Mouse (Mus musculus) neutrophil, adult 5-6 weeks (primary cell): ENCODE measurements around the gene Myo16. TPM values are rescaled to one million over a fixed set of nuclear protein-coding genes. Genes with fewer than 3 reads are reported as not detected.

Experiments used
- ATAC-seq: fragments of 151-379, 151-347 bp; 2 replicates; pipeline ENCODE4 v1.8.0; 2017; ENCODE audit warnings: mild to moderate bottlenecking, moderate TSS enrichment; ENCODE audit not compliant: insufficient number of reproducible peaks, poor library complexity, low FRiP score, severe bottlenecking; ENCODE audit errors: extremely low read depth
- total RNA-seq: library from RNA; stranded (forward); fragments of 200-1000 nt; gene quantifications from 2 replicates; pipeline ENCODE4 v1.2.3, GENCODE M21; 2017

Gene Myo16
- total RNA-seq, 1 experiment from 2014 or later, result 0.12 TPM

DNA sequence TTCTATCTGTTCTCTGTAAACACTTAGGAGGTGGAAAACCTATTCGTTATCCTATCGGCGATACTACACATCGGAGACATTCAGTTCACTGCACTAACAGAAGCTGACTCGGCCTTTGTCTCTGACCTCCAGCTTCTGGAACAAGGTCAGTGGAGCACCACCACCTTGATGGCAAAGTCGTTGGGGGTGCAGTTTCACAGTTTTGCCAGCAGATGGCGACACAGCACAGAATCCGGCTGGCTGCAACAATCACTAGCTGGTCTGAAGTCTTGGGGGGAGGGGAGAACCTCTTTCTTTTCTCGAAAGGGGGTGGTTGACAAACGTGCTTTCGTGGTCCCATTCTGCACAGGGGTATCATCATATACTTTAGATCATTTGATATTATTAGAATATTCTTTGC, 285.1 kb downstream of the Myo16 start:
- 0 out of 2 replicates have a peak, but pooled peaks have one; percentile 36 for ATAC-seq

DNA sequence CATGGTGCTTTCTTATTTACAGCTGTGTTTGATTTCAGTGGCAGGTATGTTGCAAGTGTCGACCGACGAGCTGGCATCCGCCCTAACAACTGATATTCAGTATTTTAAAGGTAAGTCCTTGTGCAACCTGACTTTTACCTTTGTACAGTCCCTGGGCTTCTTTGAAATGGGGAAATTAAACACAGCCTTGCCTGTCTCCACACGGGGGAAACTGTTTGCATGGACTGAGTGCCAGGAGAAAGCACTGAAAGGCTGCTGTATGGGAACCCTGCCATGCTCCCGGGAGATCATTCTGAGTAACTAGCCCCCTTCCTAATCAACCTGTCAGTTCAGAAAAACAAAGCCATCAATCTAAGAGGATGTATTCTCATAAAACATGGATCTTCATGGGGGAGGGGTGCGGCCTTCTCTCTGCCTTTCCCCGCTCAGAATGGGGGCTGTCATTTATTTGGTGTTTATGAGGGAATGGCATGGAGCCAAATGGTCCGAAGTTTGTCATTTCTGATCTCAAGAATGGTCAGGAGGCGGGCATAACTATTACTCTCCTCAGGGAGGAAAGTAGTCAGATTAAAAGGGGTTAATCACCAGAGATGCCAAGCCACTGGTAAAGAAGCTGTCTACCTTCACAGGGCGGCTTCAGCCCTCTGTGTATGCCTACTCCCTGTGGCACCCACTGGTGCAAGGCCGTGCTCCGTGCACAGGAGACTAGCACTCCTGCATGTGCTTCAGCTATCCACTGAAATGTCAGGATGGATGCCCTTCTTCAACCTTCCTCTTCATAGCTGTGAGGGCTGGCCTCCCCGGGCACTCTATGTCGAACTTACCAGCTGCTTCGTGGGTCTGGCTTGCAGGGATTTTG, 286.1 kb downstream of the Myo16 start:
- ATAC-seq, result no peak

DNA sequence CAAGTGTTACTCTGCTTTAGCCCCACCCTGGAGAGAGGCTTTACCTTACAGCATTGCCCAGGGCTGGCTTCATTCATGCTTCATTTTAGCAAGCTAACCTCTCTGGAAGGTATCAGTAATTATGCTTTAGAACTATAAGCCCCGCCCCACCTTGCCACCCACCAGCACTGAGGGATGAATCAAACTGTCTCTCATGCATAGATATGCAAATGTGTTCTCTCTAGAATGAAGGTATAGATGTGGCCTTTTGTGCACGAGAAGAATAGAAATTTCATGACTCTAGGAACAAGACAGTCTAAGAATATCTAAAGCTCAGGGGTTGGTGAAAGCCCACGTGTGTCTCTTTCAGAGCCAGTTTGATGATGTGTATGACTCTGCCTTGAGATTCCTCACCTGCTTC, 288.9 kb downstream of the Myo16 start:
- ATAC-seq, result no peak

DNA sequence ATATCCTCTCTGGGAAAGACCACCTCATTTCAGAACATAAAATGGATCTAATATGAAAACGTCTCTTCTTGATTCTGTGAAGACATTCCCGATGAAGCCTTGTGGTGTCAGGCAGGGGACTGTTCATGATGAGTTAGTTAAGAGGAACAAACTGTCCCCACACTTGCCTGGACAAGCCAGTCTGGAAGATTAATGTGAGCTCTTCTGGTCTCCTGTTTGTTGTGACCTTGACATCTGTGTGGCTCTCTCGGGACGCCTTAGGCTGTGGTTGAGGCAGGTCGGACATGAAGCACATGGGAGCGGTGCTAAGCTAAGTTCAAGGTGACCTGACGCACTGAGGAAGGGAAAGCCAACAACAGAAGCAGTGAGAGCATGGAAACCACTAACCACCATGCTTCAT, 291.3 kb downstream of the Myo16 start:
- no peak for ATAC-seq

DNA sequence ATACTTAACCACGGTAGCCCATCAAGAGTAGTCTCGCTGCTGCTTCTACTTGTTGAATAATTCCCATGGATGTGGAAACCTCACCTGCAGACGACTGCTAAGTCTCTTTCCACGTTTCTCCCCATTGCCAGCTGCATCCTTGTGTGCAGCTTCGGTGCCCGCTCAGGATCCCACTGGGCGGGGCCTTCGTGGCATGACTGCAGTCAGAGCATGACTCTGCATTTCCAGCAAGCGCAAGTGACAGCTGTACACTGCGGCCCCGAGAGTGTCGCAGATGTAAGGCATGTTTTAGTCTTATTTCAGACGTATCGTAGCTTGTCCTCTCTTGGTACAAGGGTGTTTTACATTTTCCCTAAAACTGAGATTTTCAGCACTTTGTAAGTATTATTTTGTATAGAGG, 294.8 kb downstream of the Myo16 start:
- ATAC-seq, result no peak

DNA sequence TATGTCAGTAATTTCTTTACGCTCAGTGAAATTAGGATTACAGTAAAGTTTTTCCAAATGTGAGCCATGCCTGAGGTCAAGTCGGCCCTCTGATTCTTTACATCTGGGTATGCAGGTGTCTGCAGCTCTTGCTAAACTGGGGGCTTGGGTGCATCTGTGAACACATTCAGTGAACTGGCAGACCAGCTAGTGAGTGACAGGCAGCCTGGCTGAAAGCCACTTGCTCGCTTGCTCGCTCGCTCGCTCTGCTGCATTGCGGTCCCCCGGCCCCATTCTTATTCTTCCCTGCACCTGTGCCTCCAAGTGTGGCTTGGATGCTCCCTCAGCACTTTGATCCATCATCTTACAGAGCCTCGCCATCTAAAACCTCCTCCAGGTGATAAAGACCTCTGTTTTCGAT, 299.3 kb downstream of the Myo16 start:
- no peak for ATAC-seq

DNA sequence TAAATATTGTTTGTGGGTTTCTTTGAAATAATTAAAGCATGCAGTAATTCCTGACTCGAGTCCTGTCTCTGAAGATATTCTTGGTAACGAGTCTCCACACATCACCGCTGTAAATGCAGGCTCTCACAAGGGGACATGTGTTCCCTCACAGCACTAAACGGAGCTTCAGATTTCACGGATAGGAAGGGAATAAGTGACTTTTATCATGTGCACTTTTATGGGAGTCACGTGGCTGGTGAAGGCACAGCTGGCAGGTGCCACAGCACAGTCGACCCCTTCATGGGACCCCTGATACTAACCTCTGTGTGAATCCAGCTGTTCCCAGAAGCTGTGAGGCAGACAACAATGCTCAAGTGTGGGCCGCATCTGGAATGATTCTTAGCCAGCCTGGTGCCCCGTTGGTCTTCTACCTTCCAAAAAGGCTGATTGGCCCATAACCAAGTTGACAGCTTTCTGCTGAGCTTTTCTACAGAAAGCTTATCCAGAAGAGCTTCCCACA, 304.5 kb downstream of the Myo16 start:
- ATAC-seq, result no peak

DNA sequence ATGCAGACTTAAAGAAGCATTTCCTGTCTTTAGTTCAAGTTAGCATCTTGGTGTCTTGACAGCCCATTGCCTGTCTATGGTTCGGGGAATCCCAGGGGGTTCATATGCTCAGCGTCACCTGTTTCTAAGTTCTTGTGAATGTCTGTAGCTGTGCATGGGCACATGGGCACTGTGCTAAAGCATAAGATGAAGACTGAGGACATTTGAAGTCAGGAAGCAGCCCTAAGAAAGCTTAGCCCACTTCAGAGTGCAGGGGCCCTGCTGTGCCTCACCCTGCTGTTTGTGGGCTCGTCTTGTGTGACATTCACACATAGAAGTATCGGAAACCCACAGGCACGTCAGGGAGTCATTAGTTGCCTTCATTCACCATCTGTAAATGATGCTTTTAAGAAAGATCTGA, 308.6 kb downstream of the Myo16 start:
- ATAC-seq, result no peak

DNA sequence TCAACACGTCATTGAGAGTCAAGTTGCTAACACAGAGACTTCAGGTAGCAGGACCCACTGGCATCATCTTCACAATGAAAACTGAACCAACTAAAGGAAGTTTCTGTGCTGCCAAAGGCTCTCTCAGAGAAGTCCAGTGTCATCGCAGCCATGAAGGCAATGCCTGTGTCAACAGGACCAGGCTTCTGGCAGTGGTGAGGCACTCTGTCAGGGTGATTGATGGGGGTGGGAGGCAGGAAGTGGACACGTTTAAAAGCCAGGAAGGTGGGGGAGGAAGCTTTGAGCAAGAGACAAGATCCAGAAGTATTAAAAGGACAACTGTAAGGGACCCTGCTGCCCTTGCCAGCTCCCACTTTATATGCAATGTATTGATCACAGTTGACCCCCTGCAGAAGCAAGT, 314.8 kb downstream of the Myo16 start:
- ATAC-seq, result no peak

DNA sequence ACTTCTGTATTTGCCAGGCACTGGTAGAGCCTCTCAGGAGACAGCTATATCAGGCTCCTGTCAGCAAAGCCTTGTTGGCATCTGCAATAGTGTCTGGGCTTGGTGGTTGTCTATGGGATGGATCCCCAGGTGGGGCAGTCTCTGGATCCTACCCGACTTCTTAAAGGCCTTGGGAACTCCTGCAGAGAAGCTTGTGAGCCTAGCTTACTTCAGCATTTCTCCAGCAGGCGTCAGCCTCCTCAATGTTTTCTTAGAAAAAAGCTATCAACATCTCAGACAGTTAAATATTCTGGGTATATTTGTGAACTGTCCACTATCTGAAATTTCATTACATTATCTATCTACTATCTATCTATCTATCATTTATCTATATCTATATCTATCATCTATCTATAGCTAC, 315.9 kb downstream of the Myo16 start:
- no peak for ATAC-seq

DNA sequence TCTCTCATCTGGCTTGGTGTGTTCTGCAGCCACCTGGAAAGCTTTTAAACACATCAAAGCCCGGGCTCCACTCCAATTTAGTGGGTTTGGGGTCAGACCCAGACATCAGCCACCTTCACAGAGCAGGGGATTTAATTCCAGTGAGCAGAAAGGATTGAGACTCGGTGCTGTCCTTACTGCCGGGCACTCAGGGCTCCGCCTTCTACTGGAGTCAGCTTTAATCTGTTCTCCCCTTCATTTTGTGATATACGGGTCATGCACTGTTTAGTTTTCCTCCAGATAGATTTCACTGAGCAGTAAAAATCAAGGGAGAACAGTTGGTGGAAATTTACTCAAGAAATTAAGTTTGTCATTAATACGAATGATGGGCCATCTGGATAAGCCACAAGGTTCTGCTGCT, 316.6 kb downstream of the Myo16 start:
- no peak for ATAC-seq

DNA sequence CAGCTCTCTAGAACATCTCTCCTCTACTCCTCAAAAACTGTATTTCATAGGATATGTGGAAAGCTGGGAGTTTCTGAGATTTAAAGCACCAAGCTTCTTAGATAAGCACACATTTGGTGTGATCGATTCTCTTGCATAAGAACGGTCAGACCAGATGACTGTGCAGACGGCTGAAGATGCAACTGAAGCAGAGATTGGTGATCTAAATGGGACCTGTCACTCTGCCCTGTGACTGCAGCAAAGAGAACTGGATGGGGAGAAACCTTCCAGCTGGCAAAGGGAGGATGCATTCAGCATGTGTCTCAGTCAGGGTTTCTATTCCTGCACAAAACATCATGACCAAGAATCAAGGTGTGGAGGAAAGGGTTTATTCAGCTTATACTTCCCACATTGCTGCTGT, 318.7 kb downstream of the Myo16 start:
- ATAC-seq, result no peak

DNA sequence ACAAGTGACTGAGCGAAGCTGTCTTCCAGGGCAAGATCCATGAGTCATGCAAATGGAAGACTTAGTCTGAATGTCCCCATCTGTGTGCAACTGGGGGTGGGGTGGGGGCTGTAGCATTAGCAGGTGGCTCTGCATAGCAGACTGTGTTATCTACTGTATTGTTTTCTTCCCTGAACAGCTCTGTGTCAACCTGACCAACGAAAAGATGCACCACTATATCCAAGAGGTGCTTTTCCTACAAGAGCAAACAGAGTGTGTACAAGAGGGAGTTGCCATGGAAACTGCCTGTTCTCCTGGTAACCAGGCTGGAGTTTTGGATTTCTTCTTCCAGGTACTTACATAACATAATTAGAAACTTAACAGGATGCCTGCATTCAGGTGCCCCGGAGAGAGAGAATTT, 320.7 kb downstream of the Myo16 start:
- ATAC-seq, result no peak

DNA sequence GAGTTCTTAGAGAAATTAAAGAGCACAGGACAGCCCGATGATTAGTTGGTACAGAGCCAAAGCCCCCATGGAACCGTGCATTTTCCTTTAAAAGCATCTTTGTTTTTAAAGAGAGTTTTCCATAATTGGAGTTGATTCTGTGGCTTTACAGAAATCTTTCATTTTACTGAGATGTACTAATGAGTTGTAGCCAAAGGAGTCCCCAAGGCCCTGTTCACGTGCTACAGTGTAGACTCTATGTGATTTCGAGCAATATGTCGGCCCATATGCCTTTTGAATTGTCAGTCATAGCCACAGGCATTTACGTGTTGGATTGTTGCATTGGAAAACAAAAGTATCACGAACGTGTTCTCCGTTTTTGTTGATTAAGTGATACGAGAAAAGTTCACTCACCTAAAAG, 325.3 kb downstream of the Myo16 start:
- ATAC-seq, result no peak

DNA sequence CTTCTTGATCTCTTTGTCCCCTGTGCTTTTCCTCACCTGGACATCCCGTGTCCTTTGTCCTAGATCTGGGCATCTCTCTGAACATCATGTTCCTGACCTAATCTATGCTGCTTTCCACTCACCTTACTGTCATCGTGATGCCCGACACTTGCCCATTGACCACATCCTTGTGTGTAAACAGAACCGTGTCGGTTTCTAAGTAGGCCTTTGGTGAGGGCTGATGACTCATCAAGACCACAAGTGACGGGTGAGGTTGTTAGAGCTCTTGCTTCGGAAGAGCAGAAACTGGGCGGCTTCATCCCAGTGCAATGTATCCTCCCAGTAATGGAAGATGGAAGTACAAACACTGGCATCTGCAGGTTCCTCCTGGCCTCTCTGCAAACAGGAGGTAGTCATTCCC, 327.1 kb downstream of the Myo16 start:
- no peak for ATAC-seq

DNA sequence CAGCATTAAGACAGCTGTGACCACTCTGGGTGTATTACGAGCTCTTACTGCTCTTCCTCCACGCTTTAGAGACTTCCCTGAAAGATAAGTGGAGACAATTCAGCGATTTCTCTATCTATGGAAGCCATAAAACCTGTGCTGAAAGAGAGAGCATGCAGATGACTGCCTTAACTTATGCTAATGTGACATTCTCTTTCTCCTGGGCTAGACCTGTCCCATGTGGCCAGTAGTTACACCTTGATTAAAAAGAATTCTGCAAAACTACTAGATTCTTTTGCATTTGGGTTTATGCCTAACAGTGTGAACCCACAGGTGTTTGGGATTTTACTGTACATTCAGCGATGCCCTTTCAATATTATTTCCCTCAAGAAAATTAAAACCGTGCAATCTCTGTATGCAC, 328.4 kb downstream of the Myo16 start:
- no peak for ATAC-seq

DNA sequence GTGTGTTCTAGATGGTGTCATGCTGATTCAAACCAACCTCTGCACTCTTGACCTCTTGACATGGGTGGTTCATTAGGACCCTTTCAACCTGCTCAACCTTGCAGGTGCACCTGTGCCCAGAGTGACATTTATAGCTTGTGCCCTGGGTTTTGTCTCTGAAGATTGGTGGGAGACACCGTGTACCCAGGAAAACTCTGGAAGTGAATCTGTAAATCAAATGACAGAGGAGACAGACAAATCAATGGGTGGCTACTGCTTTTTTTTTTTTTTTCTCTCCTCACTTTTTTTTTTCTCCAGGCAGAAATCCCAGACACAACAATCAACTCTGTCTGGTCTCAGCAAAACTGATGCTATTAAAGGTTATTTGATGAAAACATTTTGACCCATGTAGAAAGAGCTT, 329.2 kb downstream of the Myo16 start:
- ATAC-seq, result no peak

DNA sequence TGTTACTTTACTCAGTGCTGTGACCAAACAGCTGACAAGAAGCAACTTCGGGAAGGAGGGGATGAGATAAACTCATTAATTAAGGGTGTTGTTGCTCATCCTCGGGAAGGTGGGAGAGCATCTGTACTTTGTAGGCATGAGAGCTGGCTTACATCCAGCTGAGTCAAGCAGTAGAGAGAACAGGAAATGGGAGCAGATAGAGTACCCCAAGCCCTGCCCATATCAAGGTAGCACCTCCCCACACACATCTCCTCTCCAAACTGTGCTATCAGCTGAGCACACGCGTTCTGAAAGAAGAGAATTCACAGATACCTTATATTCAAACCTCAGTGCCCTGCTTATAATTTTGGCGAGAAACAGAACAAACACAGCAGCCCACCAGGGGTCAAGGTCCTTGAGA, 330.1 kb downstream of the Myo16 start:
- ATAC-seq, result no peak

DNA sequence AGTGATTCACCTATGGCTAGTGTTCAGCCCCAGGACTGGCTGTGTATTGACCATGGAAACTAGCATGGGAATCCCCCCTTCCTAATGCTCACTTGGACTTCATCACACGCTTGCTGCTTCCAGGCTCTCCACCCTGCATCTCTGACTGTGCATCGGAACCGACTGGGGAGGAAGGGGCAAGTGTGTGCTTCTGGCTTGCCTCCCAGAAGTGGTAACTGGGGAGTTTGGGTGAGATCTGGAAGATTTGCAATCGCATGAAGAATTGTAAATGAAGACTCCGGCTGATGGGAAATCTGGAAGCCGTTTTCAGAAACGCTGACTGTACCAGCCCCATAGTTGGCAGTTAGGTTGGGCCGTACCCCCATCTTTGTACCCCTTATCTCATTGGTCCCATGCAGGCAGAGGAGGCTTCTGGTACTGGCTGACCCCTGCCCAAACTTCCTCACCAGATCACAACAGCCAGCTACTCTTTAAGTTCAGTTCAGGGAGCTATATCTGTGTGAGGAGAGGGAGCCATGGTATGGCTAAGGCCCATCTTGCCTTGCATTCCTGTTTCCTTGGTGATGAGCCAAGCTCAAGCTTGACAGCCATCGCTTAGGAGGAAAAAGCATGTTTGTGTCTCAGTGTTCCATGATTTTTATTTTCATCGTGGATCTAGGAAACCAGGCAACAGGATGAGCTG, 336.2 kb downstream of the Myo16 start:
- no peak for ATAC-seq

DNA sequence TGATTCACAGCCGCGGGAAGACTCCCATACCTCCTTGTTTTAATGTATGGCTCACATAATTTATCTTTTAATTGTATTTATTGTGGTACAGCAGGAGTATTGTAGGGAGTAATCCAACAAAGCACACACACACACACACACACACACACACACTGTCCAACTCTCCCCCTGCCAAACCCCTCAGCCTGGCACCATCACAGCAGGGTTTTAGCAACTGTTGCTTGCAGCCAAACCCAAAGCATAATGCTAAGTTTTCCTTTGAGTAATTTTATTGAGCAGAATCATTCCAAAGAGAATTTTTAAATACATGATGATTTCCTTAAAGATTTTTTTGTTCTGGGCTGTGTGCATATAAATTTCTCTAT, 336.7 kb downstream of the Myo16 start:
- ATAC-seq, result no peak
